Mouse (Mus musculus): Measurements from ENCODE around the gene Eloa. TPM values are rescaled to one million over a fixed set of nuclear protein-coding genes. Genes with fewer than 3 reads are reported as not detected.

Eloa gene
- polyA plus RNA-seq, 1 experiment from 2014 or later, result 43.4 TPM

GRCm38 (mm10) chr4:135976146-135976545, 45.4 kb downstream of the Eloa start:
- no peak overlapping the region for H3K9ac ChIP-seq
- no peak for ATAC-seq (ENCODE audit: insufficient number of reproducible peaks, insufficient read depth, low FRiP score, low TSS enrichment)

GRCm38 (mm10) chr4:135972911-135973811, 48.4 kb downstream of the Eloa start:
- Histone ChIP-seq H3K36me3 (peaks cover 60% of the 10 kb centered on the region), H3K9ac (peak overlapping the region; percentile 94; the same call in 1 of the 2 replicates), H3K27me3 (no peaks in the 10 kb centered on the region), H3K4me2 (replicated peaks) (peak overlapping the region; percentile 89), H3K9me3 (no peaks in the 10 kb centered on the region), H3K4me1 (peaks cover 10% of the 10 kb centered on the region), H3K27ac (peak overlapping the region; percentile 63; the same call in 1 of the 2 replicates), H3K4me3 (peak overlapping the region; percentile 97)
- 71% methylated on average over 13 of the region's 13 CpGs for WGBS
- no peak for ATAC-seq (ENCODE audit: insufficient number of reproducible peaks, insufficient read depth, low FRiP score, low TSS enrichment)

More at GRCm38 (mm10) chr4:135976146-135976545, 45.4 kb downstream of the Eloa start:
- no peaks in the 10 kb centered on the region for H3K27me3 ChIP-seq
- no peak overlapping the region for H3K27ac ChIP-seq
- H3K4me2 ChIP-seq (replicated peaks), result no peak overlapping the region
- peaks cover 8% of the 10 kb centered on the region for H3K4me1 ChIP-seq
- no peak overlapping the region for H3K4me3 ChIP-seq
- H3K36me3 ChIP-seq, result peaks cover 52% of the 10 kb centered on the region
- H3K9me3 ChIP-seq, result no peaks in the 10 kb centered on the region
- WGBS, result 91% methylated on average over 12 of the region's 12 CpGs

DNA sequence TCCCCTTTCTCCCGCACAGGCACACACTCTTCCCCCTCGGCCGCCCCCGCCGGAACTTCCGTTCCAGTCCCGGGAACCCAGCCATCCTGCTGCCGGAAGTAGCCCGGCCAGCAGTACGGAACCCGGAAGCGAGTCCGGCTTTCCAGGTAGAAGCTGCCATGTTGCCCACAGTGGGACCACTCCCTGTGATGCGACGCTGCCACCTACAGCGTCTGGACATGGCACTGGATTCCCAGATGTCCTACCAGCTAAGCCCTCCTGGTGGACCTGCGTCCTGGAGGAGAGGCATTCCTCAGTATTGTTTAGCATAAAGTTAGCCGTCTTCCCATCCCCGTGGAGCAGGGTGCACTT, 49.0 kb downstream of the Eloa start, which contains the start of gene Lypla2:
TSS of gene Lypla2 (minus strand) at position 71 of the 351 bp plus-strand sequence.
- Histone ChIP-seq H3K4me3 (peak within 1 kb of the TSS; percentile 97), H3K9ac (peak within 1 kb of the TSS; percentile 94), H3K36me3 (peaks cover 66% of the 10 kb centered on the region), H3K27ac (peak within 1 kb of the TSS; percentile 63), H3K27me3 (no peaks in the 10 kb centered on the region), H3K4me1 (peaks cover 10% of the 10 kb centered on the region), H3K4me2 (replicated peaks) (peak within 1 kb of the TSS; percentile 89), H3K9me3 (no peaks in the 10 kb centered on the region)
- WGBS, result 2% methylated on average over 19 of the region's 19 CpGs
- ATAC-seq (ENCODE audit: insufficient number of reproducible peaks, insufficient read depth, low FRiP score, low TSS enrichment), result peak; percentile 64; the same call in 1 of the 2 replicates

DNA sequence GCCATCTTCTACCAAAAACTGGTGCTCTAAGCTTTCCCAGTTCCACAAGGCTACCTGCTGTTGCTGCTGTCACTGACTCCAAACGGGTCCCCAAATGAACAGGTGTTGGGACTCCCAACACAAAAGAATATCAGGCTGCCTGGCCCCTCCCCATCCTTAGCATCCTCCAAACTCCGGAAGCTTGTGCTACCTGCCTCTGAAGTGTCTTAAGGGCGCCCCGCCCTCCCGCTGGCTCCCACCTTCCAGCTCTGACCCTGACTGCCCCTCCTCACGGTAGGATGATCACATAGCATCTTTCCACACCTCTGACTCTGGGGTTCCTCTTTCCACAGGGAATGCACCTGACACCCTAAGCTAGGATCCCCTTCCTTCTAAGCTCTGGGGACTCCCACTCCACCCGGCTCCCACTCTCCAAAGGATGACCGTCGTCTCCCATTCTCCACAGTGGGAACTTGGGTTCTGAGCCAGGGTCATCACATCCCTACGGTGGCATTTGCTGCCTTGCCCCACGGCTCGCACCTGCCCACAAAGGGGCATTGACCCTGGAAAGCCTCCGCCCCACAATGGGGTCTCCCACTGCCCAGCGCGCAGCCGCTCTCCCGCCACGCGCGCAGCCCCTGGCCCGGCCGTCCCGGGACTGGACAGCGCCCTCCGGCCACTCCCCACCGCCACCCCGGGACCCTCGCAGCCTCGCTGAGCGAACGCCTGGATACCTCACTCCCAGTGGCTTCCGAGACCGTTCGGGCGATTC, 49.6 kb downstream of the Eloa start:
- peaks cover 68% of the 10 kb centered on the region for H3K36me3 ChIP-seq
- peak overlapping the region; percentile 89 for H3K4me2 ChIP-seq (replicated peaks)
- H3K9ac ChIP-seq, result peak overlapping the region; percentile 94
- no peaks in the 10 kb centered on the region for H3K27me3 ChIP-seq
- H3K27ac ChIP-seq, result peak overlapping the region; percentile 63
- ATAC-seq (ENCODE audit: insufficient number of reproducible peaks, insufficient read depth, low FRiP score, low TSS enrichment), result 0 out of 2 replicates have a peak, but pooled peaks have one; percentile 6
- H3K4me3 ChIP-seq, result peak overlapping the region; percentile 97
- H3K9me3 ChIP-seq, result no peaks in the 10 kb centered on the region
- H3K4me1 ChIP-seq, result peaks cover 10% of the 10 kb centered on the region
- WGBS, result under 1% methylated on average over 35 of the region's 35 CpGs

DNA sequence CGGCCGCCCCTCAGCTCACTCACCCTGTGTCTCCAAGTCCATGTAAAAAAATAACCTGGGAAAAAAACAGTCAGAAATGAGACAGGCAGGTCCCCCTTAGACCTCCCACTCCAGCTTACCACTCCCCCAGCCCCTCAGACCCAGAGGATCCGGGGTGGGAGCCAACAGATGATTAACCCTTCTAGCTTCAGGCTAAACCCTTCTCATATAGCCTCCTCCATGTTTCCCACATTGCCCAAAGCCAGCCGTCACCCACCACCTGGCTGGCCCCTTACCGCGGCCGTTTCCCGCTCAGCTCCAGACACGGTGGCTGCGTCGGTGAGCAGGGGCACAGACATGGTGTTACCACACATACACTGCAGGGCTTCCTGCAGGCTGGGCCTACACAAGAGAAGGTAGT, 51.0 kb downstream of the Eloa start:
- Histone ChIP-seq H3K4me2 (replicated peaks) (no peak overlapping the region), H3K27ac (no peak overlapping the region), H3K36me3 (peaks cover 67% of the 10 kb centered on the region), H3K9me3 (no peaks in the 10 kb centered on the region), H3K27me3 (no peaks in the 10 kb centered on the region), H3K4me1 (peaks cover 10% of the 10 kb centered on the region), H3K4me3 (no peak overlapping the region), H3K9ac (no peak overlapping the region)
- WGBS, result 85% methylated on average over 11 of the region's 11 CpGs
- ATAC-seq (ENCODE audit: insufficient number of reproducible peaks, insufficient read depth, low FRiP score, low TSS enrichment), result no peak

GRCm38 (mm10) chr4:135969070-135969750, 52.4 kb downstream of the Eloa start:
- no peak for ATAC-seq (ENCODE audit: insufficient number of reproducible peaks, insufficient read depth, low FRiP score, low TSS enrichment)
- 85% methylated on average over 13 of the region's 13 CpGs for WGBS

GRCm38 (mm10) chr4:135968271-135968869, 53.2 kb downstream of the Eloa start:
- no peak overlapping the region for H3K4me3 ChIP-seq
- H3K27ac ChIP-seq, result no peak overlapping the region
- no peak for ATAC-seq (ENCODE audit: insufficient number of reproducible peaks, insufficient read depth, low FRiP score, low TSS enrichment)
- H3K36me3 ChIP-seq, result peaks cover 50% of the 10 kb centered on the region
- WGBS, result 60% methylated on average over 19 of the region's 19 CpGs
- H3K4me1 ChIP-seq, result peaks cover 22% of the 10 kb centered on the region
- H3K4me2 ChIP-seq (replicated peaks), result no peak overlapping the region
- no peak overlapping the region for H3K9ac ChIP-seq
- no peaks in the 10 kb centered on the region for H3K9me3 ChIP-seq
- H3K27me3 ChIP-seq, result no peaks in the 10 kb centered on the region

More at GRCm38 (mm10) chr4:135969070-135969750, 52.4 kb downstream of the Eloa start:
- Histone ChIP-seq H3K9ac (no peak overlapping the region), H3K36me3 (peaks cover 53% of the 10 kb centered on the region), H3K27ac (no peak overlapping the region), H3K4me1 (peaks cover 20% of the 10 kb centered on the region), H3K27me3 (no peaks in the 10 kb centered on the region), H3K9me3 (no peaks in the 10 kb centered on the region), H3K4me3 (no peak overlapping the region), H3K4me2 (replicated peaks) (no peak overlapping the region)

DNA sequence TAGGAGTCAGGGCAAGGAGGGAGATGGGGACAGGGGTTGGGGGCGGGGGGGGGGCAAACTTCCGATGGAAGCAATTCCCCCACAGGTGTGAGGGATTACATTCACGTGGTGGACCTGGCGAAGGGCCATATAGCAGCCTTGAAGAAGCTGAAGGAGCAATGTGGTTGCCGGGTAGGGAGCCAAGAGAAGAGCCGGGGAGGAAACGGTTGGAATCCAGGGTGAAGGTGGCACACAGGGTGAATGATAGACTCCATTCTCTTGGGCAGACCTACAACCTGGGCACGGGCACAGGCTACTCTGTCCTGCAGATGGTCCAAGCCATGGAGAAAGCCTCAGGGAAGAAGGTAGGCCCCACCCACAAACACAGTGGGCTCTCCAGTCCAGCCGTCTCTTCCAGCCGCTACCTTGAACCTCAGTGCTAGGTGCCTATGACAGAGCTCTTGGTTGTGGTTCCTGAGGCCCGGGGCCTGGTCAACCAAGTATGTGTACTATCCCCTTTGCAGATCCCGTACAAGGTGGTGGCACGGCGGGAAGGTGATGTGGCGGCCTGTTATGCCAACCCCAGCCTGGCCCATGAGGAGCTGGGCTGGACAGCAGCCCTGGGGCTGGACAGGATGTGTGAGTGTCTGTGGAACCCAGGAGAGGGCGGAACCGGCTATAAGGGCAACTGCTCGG, 54.3 kb downstream of the Eloa start:
- WGBS, result 86% methylated on average over 18 of the region's 18 CpGs
- peaks cover 22% of the 10 kb centered on the region for H3K4me1 ChIP-seq

DNA sequence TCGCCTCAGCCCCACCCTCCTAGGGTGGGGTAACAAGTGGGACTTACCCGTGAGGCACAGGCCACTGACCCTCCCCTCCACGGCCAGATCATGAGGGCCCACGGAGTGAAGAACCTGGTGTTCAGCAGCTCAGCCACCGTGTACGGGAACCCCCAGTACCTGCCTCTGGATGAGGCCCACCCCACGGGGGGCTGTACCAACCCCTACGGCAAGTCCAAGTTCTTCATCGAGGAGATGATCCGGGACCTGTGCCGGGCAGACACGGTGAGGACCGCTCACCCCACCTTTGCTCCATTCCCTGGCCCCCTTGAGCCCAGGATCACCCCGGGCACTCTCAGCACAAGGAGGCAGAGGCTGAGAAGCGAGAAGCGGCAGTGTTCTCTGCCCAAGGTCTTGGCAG, 55.3 kb downstream of the Eloa start:
- Histone ChIP-seq H3K4me1 (peaks cover 16% of the 10 kb centered on the region), H3K4me3 (no peak overlapping the region), H3K9ac (no peak overlapping the region), H3K4me2 (replicated peaks) (no peak overlapping the region), H3K36me3 (peaks cover 56% of the 10 kb centered on the region), H3K9me3 (no peaks in the 10 kb centered on the region), H3K27ac (no peak overlapping the region), H3K27me3 (no peaks in the 10 kb centered on the region)
- ATAC-seq (ENCODE audit: insufficient number of reproducible peaks, insufficient read depth, low FRiP score, low TSS enrichment), result no peak
- WGBS, result 91% methylated on average over 16 of the region's 16 CpGs

More for the DNA sequence above, 54.3 kb downstream of the Eloa start:
- H3K4me2 ChIP-seq (replicated peaks), result no peak overlapping the region
- no peak overlapping the region for H3K27ac ChIP-seq
- no peak overlapping the region for H3K4me3 ChIP-seq
- peaks cover 50% of the 10 kb centered on the region for H3K36me3 ChIP-seq
- H3K9ac ChIP-seq, result no peak overlapping the region
- no peaks in the 10 kb centered on the region for H3K27me3 ChIP-seq
- ATAC-seq (ENCODE audit: insufficient number of reproducible peaks, insufficient read depth, low FRiP score, low TSS enrichment), result no peak
- no peaks in the 10 kb centered on the region for H3K9me3 ChIP-seq

- no peaks in the 10 kb centered on the region for H3K27me3 ChIP-seq
- H3K27ac ChIP-seq, result no peak overlapping the region
- peaks cover 55% of the 10 kb centered on the region for H3K36me3 ChIP-seq
- H3K9me3 ChIP-seq, result no peaks in the 10 kb centered on the region
- no peak overlapping the region for H3K9ac ChIP-seq
- 0 out of 2 replicates have a peak overlapping the region, but pooled peaks have one; percentile 57 for H3K4me3 ChIP-seq
- 85% methylated on average over 9 of the region's 9 CpGs for WGBS
- 0 out of 2 replicates have a peak overlapping the region, but pooled peaks have one; percentile 77 for H3K4me2 ChIP-seq (replicated peaks)
- no peak for ATAC-seq (ENCODE audit: insufficient number of reproducible peaks, insufficient read depth, low FRiP score, low TSS enrichment)
- peaks cover 12% of the 10 kb centered on the region for H3K4me1 ChIP-seq
These were observed 56.5 kb downstream of the Eloa start for GRCm38 (mm10) chr4:135965113-135965512.
